Mouse (Mus musculus) small intestine, adult 2 months (tissue): Measurements from ENCODE around the gene Pam. TPM values are rescaled to one million over a fixed set of nuclear protein-coding genes. Genes with fewer than 3 reads are reported as not detected.
A peak's percentile ranks its signal among the peaks of the same experiment; 100 is the strongest.

Experiments
- H3K27ac ChIP-seq: fragments of 200-500 bp; 2 replicates; pipeline ENCODE4 v1.5.1; 2012; ENCODE audit warnings: low read depth, low read length, control low read depth, inconsistent platforms; ENCODE audit not compliant: insufficient read depth
- H3K27me3 ChIP-seq: fragments of 200-500 bp; 2 replicates; pipeline ENCODE4 v1.6.1; 2012; ENCODE audit warnings: mild to moderate bottlenecking, moderate library complexity, low read length, inconsistent platforms; ENCODE audit not compliant: control insufficient read depth, insufficient read depth
- H3K36me3 ChIP-seq: fragments of 200-500 bp; 2 replicates; pipeline ENCODE4 v1.6.1; 2012; ENCODE audit warnings: mild to moderate bottlenecking, low read length, control low read depth, inconsistent platforms; ENCODE audit not compliant: control insufficient read depth, insufficient read depth
- H3K4me1 ChIP-seq: fragments of 200-500 bp; 2 replicates; pipeline ENCODE4 v1.6.1; 2012; ENCODE audit warnings: low read length, inconsistent platforms, mixed read lengths; ENCODE audit not compliant: control insufficient read depth, insufficient read depth, insufficient read length
- H3K4me3 ChIP-seq: fragments of 200-500 bp; 2 replicates; pipeline ENCODE4 v1.5.1; 2012; ENCODE audit warnings: low read depth, mild to moderate bottlenecking, control low read depth, inconsistent platforms, low read length, moderate library complexity
- CTCF ChIP-seq: fragments of 200-500 bp; IDR thresholded peaks from 2 replicates; pipeline ENCODE4 v1.5.1; 2012; ENCODE audit warnings: low read depth, mild to moderate bottlenecking, control low read depth, inconsistent platforms, low read length, moderate library complexity, mixed read lengths; ENCODE audit not compliant: insufficient replicate concordance, insufficient read length; ENCODE audit errors: extremely low read depth
- POLR2A ChIP-seq: fragments of 200-500 bp; IDR thresholded peaks from 2 replicates; pipeline ENCODE4 v1.6.1; 2012; ENCODE audit warnings: low read depth, mild to moderate bottlenecking, control low read depth, inconsistent platforms, low read length, moderate library complexity
- WGBS: fragments of 180-500 bp; shearing (Covaris S2); methylation state at CpG from one replicate; pipeline ENCODE4 v1.1.7; 2018; 5-methylcytosine and 5-hydroxymethylcytosine counted together
- polyA plus RNA-seq: library from polyadenylated mRNA; depleted of rRNA; stranded (reverse); fragments of >200 nt; gene quantifications from 2 replicates; pipeline ENCODE4 v1.2.3, GENCODE M21; 2012; rRNA removed

Gene Pam
- polyA plus RNA-seq, result 71.5 and 99.5 TPM in 2 replicates

DNA sequence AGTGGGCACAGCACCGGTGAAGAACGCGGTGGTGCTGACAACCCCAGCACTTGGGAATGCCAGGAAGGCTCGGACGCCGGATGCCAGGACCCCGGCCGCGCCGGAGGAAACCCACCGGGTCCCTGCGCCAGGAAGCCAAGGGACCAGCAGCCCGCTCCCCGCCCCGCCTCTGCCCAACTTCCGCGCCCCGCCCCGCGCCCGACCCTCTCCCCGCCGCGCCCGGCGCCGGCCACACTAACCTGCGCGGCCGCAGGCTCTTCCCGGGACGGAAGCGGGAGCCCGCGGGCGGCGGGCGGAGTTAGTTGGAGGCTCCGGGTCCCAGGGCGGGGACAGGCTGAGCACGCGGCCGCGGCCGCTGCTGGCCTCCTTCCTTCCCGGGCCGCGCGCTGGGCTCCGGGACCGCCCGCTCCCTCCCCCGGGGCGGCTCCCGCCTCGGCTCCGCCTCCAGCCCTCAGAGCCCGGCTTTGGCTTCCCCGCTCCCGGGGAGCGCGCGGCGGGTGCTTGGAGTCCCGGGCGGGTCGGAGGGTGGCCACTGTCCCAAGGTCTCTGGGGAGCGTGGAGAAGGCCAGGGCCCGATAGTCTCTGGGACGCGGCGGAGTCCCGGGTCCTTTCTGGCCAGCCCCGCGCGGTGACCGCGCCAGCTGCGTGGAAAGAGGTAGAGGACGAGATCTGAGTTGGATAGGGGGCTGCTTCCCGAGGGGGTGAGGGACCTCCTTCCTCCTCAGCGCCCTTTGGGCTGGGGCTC, at the start of gene Pam:
TSS of gene Pam (minus strand) at position 401 of the 745 bp plus-strand sequence.
- Histone ChIP-seq H3K4me3 (peak within 1 kb of the TSS; percentile 93), H3K36me3 (no peaks in the 10 kb centered on the region), H3K27ac (peak within 1 kb of the TSS; percentile 74)

DNA sequence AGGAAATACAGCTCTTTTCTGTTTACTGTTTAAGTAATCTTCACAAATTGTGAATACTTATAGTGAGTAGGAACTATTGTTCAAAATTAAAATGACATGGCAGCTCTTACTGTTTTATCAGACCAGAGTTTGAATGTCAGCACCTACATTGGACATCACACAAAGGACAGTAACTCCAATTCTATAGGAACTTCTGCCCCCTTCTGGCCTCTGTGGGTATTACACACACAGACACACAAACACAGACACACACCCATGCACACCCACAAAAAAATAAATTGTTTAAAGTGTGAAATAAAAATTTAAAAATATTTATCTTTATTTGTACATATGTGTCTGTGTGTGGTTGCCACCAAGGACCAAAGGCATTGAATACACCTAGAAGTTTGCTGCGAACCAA, 49.4 kb upstream of the Pam start:
- H3K4me1 ChIP-seq, result no peaks in the 10 kb centered on the region
- H3K27me3 ChIP-seq, result no peaks in the 10 kb centered on the region; the same call in 1 of the 2 replicates
- H3K4me3 ChIP-seq, result no peak overlapping the region
- H3K36me3 ChIP-seq, result no peaks in the 10 kb centered on the region
- 100% methylated on average over 1 of the region's 1 CpGs for WGBS
- TF ChIP-seq CTCF (no peak), POLR2A (no peak)
- H3K27ac ChIP-seq, result no peak overlapping the region

More for the DNA sequence above, at the start of gene Pam:
- TF ChIP-seq POLR2A (peak; percentile 28; the same call in 1 of the 2 replicates), CTCF (no peak)
- Histone ChIP-seq H3K27me3 (no peaks in the 10 kb centered on the region), H3K4me1 (peaks cover 7% of the 10 kb centered on the region; the same call in 1 of the 2 replicates)
- WGBS, result under 1% methylated on average over 79 of the region's 82 CpGs

DNA sequence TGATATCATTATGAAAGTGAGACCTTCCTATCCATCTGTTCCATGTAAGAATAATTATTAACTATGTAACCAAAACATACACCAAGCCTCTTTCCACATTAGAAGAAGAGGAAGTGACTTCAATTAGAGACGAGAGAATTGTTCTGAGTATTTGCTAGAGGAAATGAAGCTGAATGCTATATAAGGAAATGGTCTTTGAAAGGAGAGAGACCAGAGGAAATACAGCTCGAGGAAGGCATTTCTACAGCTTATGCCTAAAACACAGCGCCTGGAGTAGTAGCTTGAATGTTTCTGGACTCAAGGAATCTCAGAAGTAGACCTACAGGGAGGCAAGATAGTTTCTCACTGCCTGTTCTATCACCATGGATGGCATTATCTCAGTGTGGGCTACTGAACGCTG, 35.8 kb upstream of the Pam start:
- no peak overlapping the region for H3K27ac ChIP-seq

DNA sequence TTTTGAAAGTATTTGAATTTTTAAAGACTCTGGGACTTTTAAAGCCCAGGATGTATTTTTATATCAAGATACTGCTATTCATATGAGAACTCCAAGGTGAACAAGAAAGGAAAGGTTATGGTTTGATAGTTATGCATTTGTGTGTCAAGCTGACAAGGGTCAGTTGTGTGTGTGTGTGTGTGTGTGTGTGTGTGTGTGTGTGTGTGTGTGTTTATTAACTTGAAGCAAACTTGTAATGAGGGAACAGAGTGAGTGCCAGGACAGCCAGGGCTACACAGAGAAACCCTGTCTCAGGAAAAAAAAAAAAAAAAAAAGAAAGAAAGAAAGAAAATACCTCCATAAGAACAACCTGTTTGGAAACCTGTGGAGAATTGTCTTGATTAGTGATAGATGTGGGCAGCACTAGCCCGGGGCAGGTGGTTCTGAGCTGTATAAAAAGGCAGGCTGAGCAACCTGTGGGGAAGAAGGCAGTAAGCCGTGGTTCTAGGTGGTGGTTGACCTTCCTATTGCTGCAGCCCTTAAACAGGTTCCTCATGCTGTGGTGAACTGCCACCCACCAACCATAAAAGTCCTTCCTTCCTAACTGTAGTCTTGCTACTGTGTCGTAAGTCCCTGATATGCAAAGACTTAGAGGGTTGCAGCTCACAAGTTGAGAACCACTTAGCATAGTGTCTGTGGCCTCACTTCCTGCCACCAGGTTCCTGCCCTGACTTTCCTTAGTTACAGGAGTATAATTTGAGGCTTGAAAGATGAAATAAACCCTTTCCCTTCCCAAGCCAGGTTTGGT, 34.3 kb upstream of the Pam start:
- Histone ChIP-seq H3K36me3 (no peaks in the 10 kb centered on the region), H3K4me3 (no peak overlapping the region), H3K4me1 (peaks cover 3% of the 10 kb centered on the region; the same call in 1 of the 2 replicates), H3K27me3 (no peaks in the 10 kb centered on the region), H3K27ac (no peak overlapping the region)
- WGBS, result 65% methylated on average over 3 of the region's 3 CpGs
- no peak for TF ChIP-seq POLR2A
- TF ChIP-seq CTCF, result no peak

More for the DNA sequence above, 35.8 kb upstream of the Pam start:
- Histone ChIP-seq H3K27me3 (no peaks in the 10 kb centered on the region), H3K4me3 (no peak overlapping the region), H3K36me3 (no peaks in the 10 kb centered on the region), H3K4me1 (peaks cover 3% of the 10 kb centered on the region; the same call in 1 of the 2 replicates)
- TF ChIP-seq POLR2A, result no peak
- TF ChIP-seq CTCF, result no peak
- WGBS, result 53% methylated on average over 4 of the region's 4 CpGs

DNA sequence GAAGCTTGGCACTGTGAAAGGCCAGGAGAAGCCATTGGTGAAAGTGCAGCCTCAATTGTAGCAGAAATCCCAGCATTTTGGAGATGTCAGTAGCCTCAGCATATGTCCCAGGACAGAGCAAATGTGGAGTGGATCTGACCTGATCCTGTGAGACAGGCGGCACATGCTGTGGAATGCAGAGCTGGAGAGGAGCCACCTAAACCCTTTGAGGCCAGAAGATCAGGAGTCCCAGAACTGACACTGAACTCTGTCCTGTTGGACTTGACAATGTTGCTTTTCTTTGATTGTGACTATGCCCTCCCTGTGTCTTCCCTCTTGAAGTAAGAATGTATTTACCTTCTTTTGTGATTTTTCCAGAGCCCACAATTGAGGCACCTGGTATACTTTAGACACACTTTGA, 33.7 kb upstream of the Pam start:
- Histone ChIP-seq H3K27me3 (no peaks in the 10 kb centered on the region), H3K36me3 (no peaks in the 10 kb centered on the region), H3K4me1 (peaks cover 3% of the 10 kb centered on the region; the same call in 1 of the 2 replicates), H3K4me3 (no peak overlapping the region), H3K27ac (no peak overlapping the region)
- WGBS, result 48% methylated on average over 1 of the region's 1 CpGs
- TF ChIP-seq POLR2A, result no peak
- no peak for TF ChIP-seq CTCF

DNA sequence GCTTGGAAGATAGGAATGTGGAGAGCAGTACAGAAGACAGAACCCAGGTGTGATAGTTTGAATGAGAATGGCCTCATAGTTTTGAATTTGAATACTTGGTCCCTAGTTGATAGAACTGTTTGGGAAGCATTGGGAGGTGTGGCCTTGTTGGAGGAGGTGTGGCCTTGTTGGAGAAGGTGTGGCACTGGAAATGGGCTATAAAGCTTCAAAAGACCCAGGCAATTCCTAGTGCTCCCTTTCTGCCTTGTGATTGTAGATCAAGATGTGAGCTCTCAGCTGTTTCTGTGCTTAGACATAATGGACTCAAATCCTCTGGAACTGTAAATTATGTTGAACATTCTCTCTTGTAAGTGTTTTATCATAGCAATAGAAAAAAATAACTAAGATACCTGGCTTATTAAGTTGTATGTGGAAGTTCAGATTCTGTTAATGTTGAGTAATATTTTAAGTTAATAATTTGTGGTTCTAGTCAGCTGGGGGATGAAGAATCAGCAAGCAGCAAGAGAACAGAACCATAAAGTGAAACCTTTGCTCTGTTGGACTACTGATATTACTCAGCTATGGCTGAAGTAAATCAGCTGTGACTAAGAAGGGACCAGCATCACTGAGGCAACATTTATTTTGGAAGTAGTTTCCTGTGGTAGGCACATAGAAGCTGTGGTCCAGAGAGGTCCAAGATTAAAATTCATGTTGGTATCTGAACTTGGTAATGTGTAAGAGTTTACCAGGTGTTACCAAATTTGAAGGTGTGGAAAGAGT, 33.1 kb upstream of the Pam start:
- H3K27me3 ChIP-seq, result no peaks in the 10 kb centered on the region
- TF ChIP-seq CTCF (no peak), POLR2A (no peak)
- no peak overlapping the region for H3K27ac ChIP-seq
- H3K4me3 ChIP-seq, result no peak overlapping the region
- H3K36me3 ChIP-seq, result no peaks in the 10 kb centered on the region
- peaks cover 3% of the 10 kb centered on the region; the same call in 1 of the 2 replicates for H3K4me1 ChIP-seq

DNA sequence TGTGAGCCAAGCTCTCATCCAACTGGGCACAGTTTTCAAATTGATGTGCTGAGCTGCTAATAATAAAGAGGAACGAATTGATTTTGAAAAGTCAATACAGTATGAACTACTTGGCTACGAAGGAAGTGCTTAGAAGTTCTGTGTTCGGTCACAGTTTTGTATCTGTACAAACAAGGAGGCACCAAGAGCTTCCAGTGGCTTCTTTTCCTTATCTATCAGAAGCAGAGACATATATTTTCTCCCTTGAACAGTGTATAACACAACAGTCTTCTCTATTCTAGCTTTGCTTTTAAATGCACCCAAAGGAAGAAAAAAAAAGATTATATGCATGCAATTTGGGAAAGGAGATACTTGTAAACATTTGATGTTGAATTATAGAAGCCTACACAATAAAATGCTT, 30.8 kb upstream of the Pam start:
- TF ChIP-seq CTCF (no peak), POLR2A (no peak)
- H3K36me3 ChIP-seq, result no peaks in the 10 kb centered on the region
- peaks cover 3% of the 10 kb centered on the region; the same call in 1 of the 2 replicates for H3K4me1 ChIP-seq
- H3K27ac ChIP-seq, result no peak overlapping the region
- WGBS, result 88% methylated on average over 3 of the region's 3 CpGs
- no peaks in the 10 kb centered on the region for H3K27me3 ChIP-seq
- H3K4me3 ChIP-seq, result no peak overlapping the region
